Mouse (Mus musculus) E14TG2a.4 (cell line): ENCODE data around the gene B4gat1.

Experiments used
- CTCF ChIP-seq: conservative IDR thresholded peaks from 2 replicates; pipeline ENCODE4 v1.5.1; 2014; ENCODE audit warnings: low read length
- POU5F1 ChIP-seq: IDR thresholded peaks from 2 replicates; pipeline ENCODE4 v1.6.1; 2014; ENCODE audit warnings: low read length, borderline replicate concordance

GRCm38 (mm10) chr19:4999445-5000140, 39.0 kb upstream of the B4gat1 start:
- TF ChIP-seq CTCF (no peak), POU5F1 (no peak)
